Mouse (Mus musculus) olfactory bulb, adult 2 months (tissue): ENCODE measurements around the gene Rab44.

Experiments used
- CTCF ChIP-seq: fragments of 200-500 bp; IDR thresholded peaks from 2 replicates; pipeline ENCODE4 v1.5.1; 2012; ENCODE audit warnings: low read depth, mild to moderate bottlenecking, low read length, moderate library complexity; ENCODE audit not compliant: insufficient read depth
- POLR2A ChIP-seq: fragments of 200-500 bp; IDR thresholded peaks from 2 replicates; pipeline ENCODE4 v1.6.1; 2012; ENCODE audit warnings: mild to moderate bottlenecking, low read depth, low read length, moderate library complexity; ENCODE audit not compliant: insufficient read depth

- TF ChIP-seq CTCF (no peak), POLR2A (no peak)
These were observed 56.6 kb downstream of the Rab44 start for GRCm38 (mm10) chr17:29170431-29171000.
